20 mouse cellular contexts compared by ENCODE assay signal in genomic region chr17:28507496-28507895, GRCm38 (mm10). TPM values are rescaled to one million over a fixed set of nuclear protein-coding genes. Genes with fewer than 3 reads are reported as not detected.
DNase-seq lines count a peak whose midpoint lies in the region; ATAC-seq and TF ChIP-seq lines count a peak whose summit lies in the region.
"Had no signal": no experiment of that assay in that cellular context is flagged by ENCODE, and none has a peak within 500 bp of the region (broad histone marks: within the 10 kb centered on the region; RNA-seq: fewer than 3 reads in every experiment).

No protein-coding gene starts in this region.

- ATAC-seq in heart, postnatal 0 days (ENCODE audit: insufficient read depth, low read depth): no peak
- ATAC-seq: forebrain, embryonic 14.5 days had no signal

- no peak overlapping the region for H3K4me3 ChIP-seq in heart, postnatal 0 days (ENCODE audit: low read depth, low read length)
- H3K4me3 ChIP-seq: hindbrain, embryonic 13.5 days; layer of hippocampus, adult 2 months; limb, embryonic 13.5 days had no signal

- 32% methylated on average over 5 of the region's 5 CpGs for WGBS in heart, postnatal 0 days

- no peaks in the 10 kb centered on the region for H3K27me3 ChIP-seq in heart, postnatal 0 days (ENCODE audit: control insufficient read depth, insufficient read depth, low read length)

- no peaks in the 10 kb centered on the region for H3K36me3 ChIP-seq in heart, postnatal 0 days (replicated peaks; ENCODE audit: control insufficient read depth, insufficient read depth, low read length)
- H3K36me3 ChIP-seq: G1E; hindbrain, embryonic 13.5 days; limb, embryonic 13.5 days had no signal

- no peak overlapping the region for H3K4me2 ChIP-seq in heart, postnatal 0 days (ENCODE audit: low read depth, low read length)
- H3K4me2 ChIP-seq: hindbrain, embryonic 13.5 days; limb, embryonic 13.5 days had no signal

- no peak for TF ChIP-seq EP300 in heart, postnatal 0 days (IDR thresholded peaks at IDR 0.05; ENCODE audit: low read depth)

- H3K9me3 ChIP-seq in heart, postnatal 0 days (replicated peaks; ENCODE audit: control insufficient read depth, low read length): no peaks in the 10 kb centered on the region
- H3K9me3 ChIP-seq: hindbrain, embryonic 13.5 days; limb, embryonic 13.5 days had no signal

- peak overlapping the region; percentile 49 for H3K27ac ChIP-seq in heart, postnatal 0 days (ENCODE audit: low read depth)
- H3K27ac ChIP-seq: hindbrain, embryonic 13.5 days; layer of hippocampus, adult 2 months; limb, embryonic 13.5 days had no signal

- no peak overlapping the region; the same call in 1 of the 2 replicates for H3K9ac ChIP-seq in heart, postnatal 0 days (replicated peaks; ENCODE audit: low read depth, low read length)
- H3K9ac ChIP-seq: limb, embryonic 13.5 days had no signal

- no peak for TF ChIP-seq CTCF in heart, postnatal 0 days (IDR thresholded peaks at IDR 0.05; ENCODE audit: low read depth)

- no peak for DNase-seq in heart, postnatal 0 days (ENCODE audit: low spot score)
- no peak for DNase-seq in heart, adult 9 months (ENCODE audit: low spot score in 2 of 2)
- DNase-seq in ovary, adult 18-20 months (ENCODE audit: low spot score): peak; percentile 80
- no peak for DNase-seq in ovary, postnatal 10 days (ENCODE audit: low spot score)
- DNase-seq in induced T-regulatory cell, adult 2 months (ENCODE audit: low read depth): peak; percentile 24
- no peak for DNase-seq in left cerebral cortex, adult 9 months (ENCODE audit: low spot score in 2 of 2)
- DNase-seq in right cerebral cortex, postnatal 25 days: no peak
- DNase-seq: cerebellum, adult 11-12 months; embryo, embryonic 11 days; gastrocnemius, postnatal 14 days; lung, postnatal 4 days; thymus, postnatal 4 days had no signal

- peaks cover 17% of the 10 kb centered on the region for H3K4me1 ChIP-seq in heart, postnatal 0 days (ENCODE audit: control insufficient read depth, insufficient read depth)

RNA-seq across cellular contexts. Expression of gene Fkbp5, which starts 9.8 kb away (rescaled TPM):
- total RNA-seq in heart, postnatal 0 days (2014; rRNA removed; ENCODE audit: low replicate concordance): 19.4 and 37.3 TPM in 2 replicates
- polyA plus RNA-seq in heart, postnatal 0 days (2015; fragmentation: Nextera tagmentation; extraction: Ambion mirVana): 7.6 and 8.3 TPM in 2 replicates

RNA-seq across cellular contexts. Expression of gene Armc12, which starts 23.1 kb away (rescaled TPM):
- not detected in 2 replicates for total RNA-seq in heart, postnatal 0 days (2014; rRNA removed; ENCODE audit: low replicate concordance)
- polyA plus RNA-seq in heart, postnatal 0 days (2015; fragmentation: Nextera tagmentation; extraction: Ambion mirVana): not detected in 2 replicates
- total RNA-seq: adrenal gland, postnatal 36 days; G1E; gastrocnemius, postnatal 14 days; layer of hippocampus, adult 2 months had no signal
- polyA plus RNA-seq: forebrain, embryonic 14.5 days; G1E; hindbrain, embryonic 13.5 days; limb, embryonic 13.5 days had no signal

RNA-seq across cellular contexts. Expression of gene Clpsl2, which starts 41.7 kb away (rescaled TPM):
- total RNA-seq in heart, postnatal 0 days (2014; rRNA removed; ENCODE audit: low replicate concordance): not detected in 2 replicates
- polyA plus RNA-seq in heart, postnatal 0 days (2015; fragmentation: Nextera tagmentation; extraction: Ambion mirVana): not detected in 2 replicates
- total RNA-seq: adrenal gland, postnatal 36 days; G1E; gastrocnemius, postnatal 14 days; layer of hippocampus, adult 2 months; monocyte, adult 5-6 weeks had no signal
- polyA plus RNA-seq: forebrain, embryonic 14.5 days; G1E; hindbrain, embryonic 13.5 days; limb, embryonic 13.5 days; spleen, adult 2 months had no signal

RNA-seq across cellular contexts. Expression of gene Clps, which starts 53.1 kb away (rescaled TPM):
- total RNA-seq in heart, postnatal 0 days (2014; rRNA removed; ENCODE audit: low replicate concordance): not detected in 2 replicates
- polyA plus RNA-seq in heart, postnatal 0 days (2015; fragmentation: Nextera tagmentation; extraction: Ambion mirVana): not detected in 2 replicates
- total RNA-seq: adrenal gland, postnatal 36 days; G1E; gastrocnemius, postnatal 14 days; layer of hippocampus, adult 2 months; monocyte, adult 5-6 weeks had no signal
- polyA plus RNA-seq: forebrain, embryonic 14.5 days; G1E; hindbrain, embryonic 13.5 days had no signal

Comparison
In these comparisons a context has a peak if more than half of its experiments do, and no peak if none do; other contexts are left out.
1. DNase-seq: peak in ovary, adult 18-20 months (single experiment) and induced T-regulatory cell, adult 2 months (single experiment); none in heart, postnatal 0 days (single experiment), heart, adult 9 months (0 of 2), ovary, postnatal 10 days (single experiment), left cerebral cortex, adult 9 months (0 of 2) and right cerebral cortex, postnatal 25 days (single experiment).